Mouse (Mus musculus): ENCODE data around the gene Ccr3.
"Not testable (repeated sequence)": the region's sequence is repeated elsewhere in the genome, so short reads cannot be mapped to it uniquely, and the experiment has no call there.

DNA sequence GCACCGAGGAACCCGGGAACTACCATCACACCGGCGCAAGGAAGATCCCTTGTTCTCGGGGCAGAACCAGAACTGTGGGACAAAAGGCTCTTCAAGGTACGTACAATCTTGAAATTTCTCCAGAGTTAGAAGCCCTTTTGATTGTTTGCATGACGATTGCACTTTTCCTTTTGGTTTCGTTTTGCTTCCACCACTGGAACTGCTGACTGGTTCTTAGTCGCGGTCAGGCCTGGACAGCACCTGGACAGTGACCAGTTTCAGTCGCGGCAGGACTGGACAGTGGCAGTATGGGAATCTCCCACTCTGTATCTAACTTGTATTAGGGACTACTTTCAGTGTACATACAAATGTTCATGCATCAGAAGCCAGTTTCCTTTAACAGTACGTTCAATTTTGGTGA, 58.7 kb downstream of the Ccr3 start:
- not testable (repeated sequence) for TF ChIP-seq CTCF (IDR thresholded peaks at IDR 0.05; ENCODE audit: borderline replicate concordance, control insufficient read depth, extremely low read depth, insufficient read depth, low read length, poor library complexity); POLR2A (IDR thresholded peaks at IDR 0.05; ENCODE audit: control insufficient read depth, extremely low read depth, insufficient read depth, low read length, poor library complexity)
